Mouse (Mus musculus) gastrocnemius, postnatal 4 days (tissue): ENCODE results near the gene Hist1h2ah. TPM values are rescaled to one million over a fixed set of nuclear protein-coding genes. Genes with fewer than 3 reads are reported as not detected.

Experiments used
- DNase-seq, 2 experiments: peaks; one replicate each; pipeline ENCODE4 v3.0.0; 2021 to 2022; ENCODE audit warnings: low spot score in 2 of 2, mixed read lengths in 2 of 2
- total RNA-seq, 2 experiments: library from RNA; stranded (reverse); gene quantifications; 2 replicates each; pipeline ENCODE4 v1.2.3; 2021

The Hist1h2ah gene
- total RNA-seq, 2 experiments from 2014 or later: 276 to 360 TPM

DNA sequence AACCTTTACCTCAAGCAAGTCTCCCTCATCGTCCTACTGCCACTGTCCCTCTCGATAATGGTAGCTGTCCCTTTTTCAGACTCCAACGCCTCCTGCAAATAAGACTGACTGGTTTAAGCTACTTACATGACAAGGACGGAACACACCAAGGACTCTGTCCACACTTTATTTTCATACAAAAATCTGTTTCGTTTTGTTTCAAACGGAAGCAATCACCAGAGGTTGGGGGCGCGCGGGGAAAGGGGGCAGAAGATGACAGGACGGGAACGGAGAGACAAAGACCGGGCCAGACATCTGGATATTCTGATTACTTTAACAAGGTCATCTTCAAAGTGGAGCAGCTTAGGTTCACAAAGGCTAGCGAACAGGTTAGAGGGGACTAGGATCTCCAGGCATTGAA lies 21.7 kb downstream of the Hist1h2ah start:
- no peak for DNase-seq

DNA sequence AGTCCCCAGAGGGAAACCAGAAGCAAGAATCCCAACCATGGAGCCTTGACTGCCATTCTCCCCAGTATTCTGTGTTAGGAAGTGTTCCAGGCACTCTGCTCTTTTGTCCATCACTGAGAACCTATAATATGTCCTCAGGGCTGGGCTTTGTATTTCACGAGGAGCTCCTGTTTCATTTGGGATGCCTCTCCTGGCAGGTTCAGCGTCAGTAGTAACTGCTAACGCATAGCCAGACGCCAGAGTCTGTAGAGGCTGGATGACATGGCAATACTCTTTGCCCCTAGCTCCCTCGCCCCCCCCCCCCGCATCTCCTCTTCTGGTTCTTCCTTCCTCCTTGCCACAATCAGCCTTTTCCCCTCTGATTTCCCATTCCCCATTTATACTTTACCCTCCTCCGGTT lies 25.7 kb downstream of the Hist1h2ah start, which contains the start of gene Prss16:
Gene Prss16 (minus strand): TSS at position 101 of the 400 bp plus-strand sequence.
- DNase-seq: no peak

DNA sequence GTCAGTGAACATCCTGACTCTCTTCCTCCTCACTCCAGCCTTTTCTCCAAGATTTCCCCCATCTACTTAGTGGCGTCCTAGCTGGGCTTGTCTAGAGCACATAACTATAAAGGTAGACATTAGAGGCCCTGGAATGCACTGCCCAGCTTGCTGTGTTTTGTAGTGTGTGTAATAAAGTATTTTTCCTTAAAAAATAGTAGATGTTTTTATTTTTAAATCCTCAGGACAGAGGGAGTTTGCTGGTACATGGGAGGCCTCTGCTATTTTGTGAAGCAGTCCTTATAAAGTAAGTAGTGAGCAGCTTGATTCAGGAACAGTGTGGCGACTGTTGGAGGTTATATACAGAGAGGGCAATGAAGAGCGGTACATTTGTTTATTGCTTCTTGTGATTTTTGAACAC lies 26.7 kb downstream of the Hist1h2ah start:
- DNase-seq: no peak

DNA sequence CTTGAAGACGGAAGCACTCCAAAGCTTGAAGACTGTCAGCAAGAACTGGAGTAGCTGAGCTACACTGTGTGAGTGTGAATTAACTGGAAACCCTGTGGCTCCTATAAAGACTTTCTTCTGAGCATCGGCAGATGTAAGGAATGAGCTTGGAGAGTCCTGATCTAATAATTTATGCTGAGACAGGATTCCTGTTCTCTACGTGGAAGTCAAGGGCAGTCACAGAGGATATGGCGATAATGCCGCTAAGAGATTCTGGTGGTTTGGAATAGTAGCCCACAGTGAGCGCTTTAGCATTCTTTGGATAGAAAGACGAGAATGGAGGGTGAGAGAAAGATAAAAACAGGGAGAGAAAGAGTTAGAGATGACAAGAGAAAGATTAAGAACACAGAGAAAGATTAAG lies 27.5 kb downstream of the Hist1h2ah start:
- no peak for DNase-seq

DNA sequence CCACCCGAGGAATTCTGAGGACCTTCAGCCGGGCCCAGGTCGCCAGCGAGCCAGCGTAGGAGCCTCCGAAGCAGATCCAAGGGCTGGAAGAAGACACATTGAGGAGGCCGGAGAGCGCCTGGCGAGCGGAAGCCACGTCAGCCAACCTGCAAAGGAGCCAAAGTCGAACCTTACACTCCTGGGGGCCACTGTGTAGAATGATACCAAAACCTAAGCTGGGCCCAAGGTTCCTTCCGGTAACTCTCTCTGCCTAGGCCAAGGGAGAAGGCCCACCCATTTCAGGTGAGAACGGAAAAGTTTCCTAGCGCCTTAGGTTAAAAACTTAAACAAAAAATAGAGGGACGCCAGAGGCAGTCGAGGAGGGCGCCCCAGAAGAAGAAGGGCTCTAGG lies 28.3 kb downstream of the Hist1h2ah start:
- DNase-seq: no peak

DNA sequence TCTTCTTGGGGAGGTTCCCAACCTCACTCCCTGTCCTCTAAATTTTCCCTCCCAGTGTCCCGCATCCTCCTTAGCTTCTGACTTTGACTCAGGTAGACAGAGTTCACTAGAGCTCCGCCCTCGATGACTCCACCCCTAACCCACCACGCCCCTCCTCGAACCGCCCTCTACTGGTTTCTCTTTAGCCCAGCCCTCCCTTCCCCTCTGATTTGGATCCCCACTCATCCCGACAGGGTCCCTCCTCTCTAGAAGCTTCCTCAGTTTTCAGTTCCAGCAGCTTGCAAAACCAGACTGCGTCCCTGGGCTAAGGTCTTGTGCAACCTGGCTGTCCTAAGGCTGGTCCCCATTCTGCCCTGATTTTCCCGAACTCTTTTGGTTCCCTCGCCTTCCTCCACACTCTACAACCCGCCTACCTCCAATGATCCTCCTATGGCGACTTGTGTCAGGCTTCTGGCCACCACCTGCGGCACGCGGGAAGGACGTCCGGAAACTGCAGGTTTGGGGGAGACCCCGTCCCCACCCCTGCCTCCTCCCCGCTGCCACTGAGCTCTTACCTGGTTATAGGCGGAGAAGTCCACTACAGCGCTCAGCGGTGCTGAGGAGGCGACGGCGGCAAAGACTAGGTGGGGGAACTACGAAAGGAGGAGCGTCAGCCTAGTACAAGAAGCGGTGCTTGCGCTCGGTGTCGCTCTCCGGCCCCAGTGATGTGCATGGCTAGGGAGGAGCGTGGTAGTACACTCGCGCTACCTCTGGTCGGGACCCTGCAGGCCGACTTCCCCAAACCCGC lies 28.8 kb downstream of the Hist1h2ah start:
- no peak for DNase-seq

DNA sequence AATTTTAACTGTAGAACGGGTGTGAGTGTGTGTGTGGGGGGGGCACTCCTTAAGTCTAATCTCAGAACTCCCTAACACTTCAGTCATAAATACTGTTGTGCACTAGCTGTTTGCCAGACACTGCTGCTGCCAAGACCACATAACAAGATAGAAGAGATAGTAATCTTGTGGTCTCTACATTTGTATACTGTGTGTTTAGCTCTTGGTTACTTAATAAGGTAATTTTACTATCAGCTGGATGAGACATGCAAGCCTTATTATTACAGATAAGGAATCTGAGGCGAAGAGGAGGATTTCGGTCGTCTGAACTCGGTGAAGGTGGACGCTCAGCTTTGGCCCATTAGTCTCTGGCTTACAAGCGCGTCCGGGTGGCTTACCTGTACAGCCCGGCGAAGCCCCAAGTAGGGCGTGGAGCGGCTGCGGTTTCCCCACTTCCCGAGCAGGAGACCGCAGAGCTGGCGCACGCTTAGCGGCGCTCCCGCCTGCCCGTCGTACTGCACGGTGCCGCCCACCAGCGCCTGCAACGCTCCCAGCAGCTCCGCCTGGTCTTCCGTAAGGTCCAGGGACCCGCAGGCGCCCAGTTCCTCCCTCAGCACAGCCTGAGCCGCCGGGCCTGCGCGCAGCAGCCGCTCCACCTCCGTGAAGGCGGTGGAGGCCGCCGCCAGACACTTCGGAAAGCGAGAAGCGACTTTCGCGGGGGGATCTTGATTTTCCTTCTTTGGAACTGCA lies 29.6 kb downstream of the Hist1h2ah start:
- no peak for DNase-seq

DNA sequence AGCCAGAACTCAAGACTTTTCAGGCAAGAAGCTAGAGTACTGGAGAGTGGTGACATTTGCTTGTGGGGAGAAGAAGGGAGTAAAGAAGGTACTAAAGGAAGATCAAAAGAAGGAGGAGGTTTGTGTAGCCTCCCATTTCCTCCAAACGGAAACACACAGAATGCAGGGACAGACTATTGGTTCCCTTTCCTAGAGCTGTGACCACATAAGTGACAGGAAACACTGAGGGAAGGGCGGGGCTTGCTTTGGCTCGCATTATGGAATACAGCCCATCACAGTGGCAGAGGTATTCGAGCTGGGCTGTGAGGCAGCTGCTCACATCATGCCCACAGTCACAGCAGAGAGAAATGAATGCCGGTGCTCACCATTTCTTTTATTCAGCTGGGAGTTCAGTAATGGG lies 33.5 kb downstream of the Hist1h2ah start:
- DNase-seq: no peak

DNA sequence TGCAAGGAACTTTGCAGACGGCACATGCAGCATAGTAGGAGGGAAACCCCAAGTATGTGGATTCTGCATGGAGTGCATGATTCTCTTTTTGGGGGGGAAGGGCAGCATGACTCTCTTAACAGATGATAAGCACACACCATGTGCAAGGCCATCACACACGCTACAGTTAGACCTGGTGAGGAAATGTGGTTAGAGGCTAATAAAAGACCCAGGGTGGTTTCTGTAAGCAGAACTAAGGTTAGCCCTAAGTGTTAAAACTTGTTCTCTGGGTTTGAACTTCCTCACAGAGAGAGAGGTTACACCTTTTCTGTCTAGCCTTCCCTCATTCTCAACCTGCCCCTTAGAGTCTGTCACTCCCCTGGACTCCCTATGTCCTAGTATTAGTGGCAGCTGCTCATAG lies 34.0 kb downstream of the Hist1h2ah start:
- no peak for DNase-seq

DNA sequence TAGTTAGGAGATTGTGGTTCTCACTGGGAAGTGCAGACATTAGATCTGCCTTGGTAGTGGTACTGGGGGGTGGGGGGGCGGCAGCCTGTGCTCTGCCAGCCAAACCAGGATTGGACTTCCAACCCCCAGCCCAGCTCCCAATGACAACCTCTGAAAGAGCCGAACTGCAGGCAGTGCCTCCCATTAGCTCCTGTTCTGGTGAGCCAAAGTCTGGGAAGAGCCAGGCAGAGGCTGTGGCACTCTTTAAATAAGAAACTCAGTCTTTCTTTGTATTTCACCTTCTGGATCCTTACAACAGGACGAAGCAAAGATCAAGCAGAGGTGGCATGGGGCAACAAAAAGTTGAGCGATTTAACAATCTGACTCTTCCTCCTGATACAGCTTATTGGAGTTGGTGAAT lies 36.2 kb downstream of the Hist1h2ah start:
- DNase-seq: no peak

DNA sequence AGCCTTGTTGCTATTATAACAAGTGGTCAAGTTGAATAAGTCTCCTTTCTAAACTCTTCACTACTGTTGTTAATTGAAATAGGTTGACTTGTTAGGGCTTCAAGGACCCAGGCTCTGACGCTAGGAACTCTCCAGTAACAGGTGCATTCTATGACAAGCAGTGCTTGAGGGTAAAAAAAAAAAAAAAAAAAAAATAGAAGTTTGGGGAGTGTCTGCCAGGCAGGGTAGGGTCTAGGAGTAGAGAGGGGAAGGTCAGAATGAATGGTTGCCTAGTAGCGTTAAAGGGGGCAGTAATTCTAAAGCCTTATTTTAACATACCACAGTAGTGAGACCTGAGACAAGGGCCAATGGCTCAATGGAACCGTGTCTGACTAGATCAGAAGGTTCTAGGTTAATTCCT lies 37.0 kb downstream of the Hist1h2ah start:
- DNase-seq: no peak

DNA sequence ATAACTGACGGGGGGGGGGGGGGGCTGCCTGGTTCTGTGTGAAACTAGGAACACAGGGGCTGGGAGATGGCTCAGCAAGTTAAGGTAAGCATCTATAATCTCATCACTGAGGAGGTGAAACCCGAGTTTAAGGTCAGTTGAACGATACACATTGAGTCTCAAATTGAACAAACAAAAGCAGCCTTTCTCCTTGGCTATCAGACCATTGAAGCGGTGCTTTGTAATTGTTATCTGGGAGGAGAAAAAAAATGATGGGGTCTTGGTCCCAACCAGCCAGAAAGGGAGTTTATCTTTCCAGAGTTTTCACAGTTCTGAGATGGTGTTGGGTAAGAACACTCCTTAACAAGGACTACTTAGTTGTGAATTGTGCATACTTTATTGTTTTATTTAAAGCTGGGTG lies 37.5 kb downstream of the Hist1h2ah start:
- DNase-seq: no peak

DNA sequence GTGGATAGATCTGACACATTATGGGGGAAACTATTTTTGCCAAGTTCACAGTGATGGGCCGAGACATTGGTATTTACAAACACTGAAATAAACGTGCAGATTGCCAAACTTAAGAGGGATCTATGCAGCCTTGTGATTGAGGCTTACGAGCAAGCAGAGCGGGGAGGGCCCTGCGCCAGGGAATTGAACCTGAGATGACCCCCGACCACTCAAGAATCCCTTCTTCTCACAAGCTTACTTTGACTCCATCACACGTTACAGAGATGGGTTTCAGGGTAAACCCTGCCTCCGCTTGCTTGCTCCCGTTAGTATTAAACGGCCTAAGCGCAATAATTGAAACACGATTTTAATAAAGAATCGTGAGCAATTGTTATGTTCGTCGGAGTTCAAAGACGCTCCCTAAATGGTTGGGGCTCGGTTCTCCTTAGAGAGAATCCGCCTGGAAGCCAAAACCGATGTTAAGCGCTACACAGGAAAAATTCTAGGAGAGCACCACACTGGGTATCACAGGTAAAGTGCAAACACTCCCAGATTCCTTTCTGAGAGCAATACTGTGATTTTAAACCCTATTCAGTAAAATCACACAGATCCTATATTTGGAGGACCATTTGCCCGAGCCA lies 38.1 kb downstream of the Hist1h2ah start:
- no peak for DNase-seq

DNA sequence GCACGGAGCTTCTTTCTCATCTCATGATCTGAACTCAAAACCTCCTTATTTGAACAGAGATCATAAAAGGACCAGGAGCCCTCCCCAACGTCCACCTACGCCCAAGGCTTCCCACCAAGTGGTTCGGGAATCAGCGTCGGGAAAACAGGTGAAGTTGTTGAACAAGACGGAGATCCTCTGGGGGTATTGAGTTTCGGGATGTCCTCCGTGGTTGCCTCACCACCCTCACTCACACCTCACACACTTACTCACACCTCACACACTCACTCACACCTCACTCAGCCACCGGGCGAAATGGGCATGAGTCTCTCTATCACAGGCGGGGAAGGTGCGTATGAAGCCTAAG lies 38.6 kb downstream of the Hist1h2ah start:
- DNase-seq: no peak

DNA sequence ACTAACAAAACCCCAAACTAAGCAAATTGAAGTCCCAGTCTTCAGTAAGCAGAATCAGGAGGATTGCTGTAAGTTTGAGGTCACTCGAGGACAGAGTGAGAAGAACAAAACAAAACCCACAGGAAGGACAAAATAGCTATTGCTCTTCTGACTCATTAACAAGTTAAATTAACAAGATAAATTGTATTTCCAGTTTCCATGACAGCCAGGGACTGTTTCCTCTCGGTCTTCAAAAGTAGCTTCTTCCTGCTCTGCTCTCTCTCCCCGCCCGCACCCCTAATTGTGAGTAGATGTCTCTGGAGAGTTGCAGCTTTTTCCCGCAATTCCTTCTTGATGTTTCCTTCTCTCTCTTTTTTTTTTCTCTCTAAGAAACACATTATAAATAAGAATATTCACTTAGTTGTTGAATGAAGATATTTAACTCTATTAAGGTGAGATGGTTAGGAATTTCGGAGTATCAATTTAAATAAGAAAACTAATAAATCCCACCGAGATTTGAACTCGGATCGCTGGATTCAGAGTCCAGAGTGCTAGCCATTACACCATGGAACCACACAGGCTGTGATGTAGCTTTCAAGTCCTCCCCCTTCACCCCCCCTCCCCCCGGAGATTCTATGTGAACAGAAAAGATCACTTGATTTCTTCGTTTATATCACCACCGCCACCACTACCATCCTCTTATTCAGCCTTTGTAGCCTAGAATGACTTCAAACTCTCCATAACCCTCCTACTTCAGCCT lies 39.1 kb downstream of the Hist1h2ah start:
- no peak for DNase-seq

DNA sequence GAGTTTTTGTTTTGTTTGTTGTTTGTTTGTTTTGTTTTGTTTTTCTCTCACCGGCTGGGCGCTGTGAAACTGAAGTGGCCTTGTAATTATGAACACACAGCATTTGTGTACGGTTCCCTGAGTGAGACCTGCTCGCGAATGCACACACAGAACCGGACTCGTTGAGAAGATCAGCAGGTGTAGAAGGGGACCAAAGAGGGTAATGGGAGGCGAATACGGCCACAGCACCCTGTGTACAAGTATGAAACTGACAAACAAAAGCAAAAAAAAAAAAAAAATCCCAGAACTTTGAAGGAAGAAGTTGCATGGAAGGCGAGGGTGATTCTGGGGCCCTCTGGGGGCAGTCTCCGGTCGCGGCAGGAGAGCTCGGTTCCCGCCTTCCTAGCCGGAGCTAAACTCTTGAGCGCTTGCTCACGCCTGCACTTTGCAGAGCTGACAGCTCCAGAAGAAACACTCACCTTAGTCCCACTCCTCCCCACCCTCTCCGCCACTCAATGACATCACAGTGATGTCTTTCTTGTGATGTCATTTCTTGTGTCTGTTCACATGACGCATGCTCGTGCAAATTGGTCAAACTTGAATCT lies 39.9 kb downstream of the Hist1h2ah start:
- DNase-seq: peak in 1 of 2 experiments; percentile 18

DNA sequence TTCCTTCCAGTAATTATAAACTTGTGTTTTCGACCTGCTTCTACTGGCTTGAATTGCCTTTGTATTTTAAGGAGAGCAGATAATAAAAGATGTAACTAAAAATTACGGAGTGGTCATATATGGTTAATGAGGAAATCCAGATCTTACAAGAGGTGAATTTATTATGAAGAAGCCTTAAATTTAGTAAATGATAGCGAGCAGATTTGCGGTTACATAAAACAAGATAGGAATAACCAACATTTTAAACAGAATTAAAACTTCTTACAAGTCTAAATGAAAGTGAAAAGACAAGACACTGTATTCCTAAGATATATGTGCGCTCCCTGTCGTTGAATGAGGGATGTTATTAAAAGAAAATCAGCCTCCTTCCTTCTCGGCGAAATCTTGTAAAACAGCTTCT lies 40.5 kb downstream of the Hist1h2ah start:
- no peak for DNase-seq

DNA sequence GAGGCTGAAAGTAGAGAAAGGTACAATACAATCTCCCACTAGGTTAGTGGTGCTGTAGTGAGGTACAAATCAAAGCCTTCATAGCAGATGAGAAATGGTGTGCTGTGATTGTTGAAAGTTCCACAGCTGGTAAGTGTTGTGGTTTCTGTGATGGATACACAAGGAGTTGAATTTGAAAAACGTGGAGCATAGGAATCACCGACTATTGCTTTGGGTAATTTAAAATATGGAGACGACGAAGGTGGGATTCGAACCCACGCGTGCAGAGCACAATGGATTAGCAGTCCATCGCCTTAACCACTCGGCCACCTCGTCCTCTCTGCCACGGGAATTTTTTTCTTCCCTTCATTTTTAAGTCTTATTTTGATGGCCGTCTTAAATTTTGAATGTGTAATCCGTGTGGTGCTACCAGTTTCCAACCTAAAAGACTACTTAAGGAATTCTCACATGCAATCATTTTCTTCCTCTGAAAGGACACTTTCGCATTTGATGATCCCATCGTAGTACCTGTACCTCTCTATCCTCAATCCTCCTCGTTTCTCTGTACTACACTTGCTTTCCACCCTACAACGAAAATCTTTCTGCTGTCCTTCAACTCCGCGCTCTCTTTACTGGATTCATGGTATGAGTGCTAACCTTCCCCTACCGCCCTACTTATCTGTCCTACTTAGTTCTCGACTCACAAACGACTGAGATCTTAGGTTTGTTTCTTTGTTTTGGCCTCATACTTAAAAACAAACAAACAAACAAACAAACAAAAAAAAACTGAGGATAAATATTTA lies 41.2 kb downstream of the Hist1h2ah start:
- no peak for DNase-seq

DNA sequence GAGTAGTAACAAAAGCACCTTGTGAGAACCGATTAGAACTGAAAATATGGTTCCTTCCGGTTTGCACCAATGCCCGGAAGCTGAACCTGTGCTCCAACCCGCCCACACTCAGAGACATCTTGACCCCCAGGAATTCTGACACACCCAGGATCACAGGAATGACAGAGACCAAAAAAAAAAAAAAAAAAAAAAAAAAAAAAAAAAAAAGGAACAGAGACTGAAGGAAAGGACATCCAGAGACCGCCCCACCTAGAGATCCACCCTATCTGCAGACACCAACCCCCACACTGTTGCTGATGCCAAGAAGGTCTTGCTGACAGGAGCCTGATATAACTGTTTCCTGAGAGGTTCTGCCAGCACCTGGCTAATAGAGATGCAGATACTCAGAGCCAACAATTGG lies 42.8 kb downstream of the Hist1h2ah start:
- no peak for DNase-seq
